Mouse (Mus musculus) frontal cortex, postnatal 10 days (tissue): ENCODE results near the gene Top3a.
A peak's percentile ranks its signal among the peaks of the same experiment; 100 is the strongest.

Experiments used
- DNase-seq, 2 experiments: peaks; one replicate each; pipeline ENCODE4 v3.0.0; 2022; ENCODE audit warnings: low spot score in 2 of 2, mixed read lengths in 1 of 2

Gene Top3a

GRCm38 (mm10) chr11:60775578-60775977, 1.6 kb downstream of the Top3a start:
- DNase-seq, result no peak

DNA sequence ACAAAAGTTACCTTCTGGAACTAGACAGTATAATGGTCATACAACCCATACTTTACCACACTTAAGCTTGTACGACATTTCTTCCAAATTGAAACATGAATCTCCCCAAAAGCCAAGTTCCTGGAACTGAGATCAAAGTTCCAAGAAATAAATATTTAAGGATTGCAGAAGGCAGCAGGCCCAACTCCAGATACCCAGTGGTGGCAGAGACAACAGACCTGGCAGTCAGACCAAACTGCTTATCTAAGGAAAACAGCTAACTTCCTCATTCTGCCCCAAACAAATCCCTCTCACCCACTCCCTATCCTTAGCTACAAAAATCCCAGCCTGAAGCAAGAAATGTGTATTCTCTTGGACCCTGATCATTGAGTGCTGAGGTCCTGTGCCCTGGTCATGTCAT, 2.3 kb downstream of the Top3a start:
- DNase-seq, result no peak

DNA sequence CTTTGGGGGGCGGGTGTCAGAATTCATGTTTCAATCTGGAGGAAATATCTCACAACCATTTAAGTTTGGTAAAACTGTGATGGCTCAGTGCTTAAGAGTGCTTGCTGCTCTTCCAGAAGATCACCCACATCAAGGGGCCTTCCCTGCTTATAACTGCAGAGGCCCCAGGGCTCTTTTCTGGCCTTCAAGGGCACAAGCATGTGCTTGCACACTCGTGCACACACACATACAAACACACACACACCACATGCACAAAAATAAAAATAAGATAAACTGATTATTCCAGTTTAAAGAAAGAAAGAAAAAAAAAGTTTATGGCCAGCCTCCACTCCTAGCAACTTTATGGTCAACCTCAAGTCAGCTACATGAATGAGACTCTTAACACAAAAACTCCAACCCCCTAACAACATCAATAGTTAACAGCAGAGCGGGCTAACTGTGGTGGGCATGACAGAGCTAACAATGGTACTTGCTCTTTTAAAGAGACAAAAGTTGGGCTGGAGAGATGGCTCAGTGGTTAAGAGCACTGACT, 2.9 kb downstream of the Top3a start:
- no peak for DNase-seq

- DNase-seq, result no peak
Measured at GRCm38 (mm10) chr11:60772161-60772560, 5.0 kb downstream of the Top3a start.

DNA sequence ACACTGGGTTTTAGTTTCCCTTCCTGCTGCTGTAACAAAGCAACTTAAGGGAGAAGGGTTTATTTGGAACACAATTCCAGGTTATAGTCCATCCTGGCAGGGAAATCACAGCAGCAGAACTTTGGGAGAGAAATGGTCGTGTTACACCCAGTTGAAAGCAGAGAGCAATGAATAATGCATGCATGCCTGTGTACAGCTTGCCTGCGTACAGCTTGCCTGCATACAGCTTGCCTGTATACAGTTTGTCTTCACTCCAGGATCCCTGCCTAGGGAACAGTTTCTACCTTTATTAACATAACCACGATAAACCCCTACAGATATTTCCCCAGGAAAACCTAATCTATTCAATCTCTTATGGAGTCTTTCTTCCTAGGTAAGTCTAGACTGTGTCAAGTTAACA, 6.4 kb downstream of the Top3a start:
- no peak for DNase-seq

DNA sequence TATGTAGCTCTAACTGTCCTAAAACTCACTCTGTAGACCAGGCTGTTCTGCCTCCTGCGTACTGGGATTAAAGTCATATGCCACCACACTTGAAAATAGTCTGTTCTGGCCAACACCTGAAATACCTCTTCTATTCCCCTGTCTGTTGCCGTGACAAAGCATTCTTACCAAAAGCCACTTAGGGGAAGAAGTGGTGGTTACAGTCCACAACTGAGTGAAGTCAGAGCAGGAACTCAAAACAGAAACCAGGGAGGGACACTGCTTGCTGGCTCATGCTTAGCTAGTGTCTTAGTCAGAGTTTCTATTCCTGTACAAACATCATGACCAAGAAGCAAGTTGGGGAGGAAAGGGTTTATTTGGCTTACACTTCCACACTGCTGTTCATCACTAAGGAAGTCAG, 7.8 kb downstream of the Top3a start:
- no peak for DNase-seq

DNA sequence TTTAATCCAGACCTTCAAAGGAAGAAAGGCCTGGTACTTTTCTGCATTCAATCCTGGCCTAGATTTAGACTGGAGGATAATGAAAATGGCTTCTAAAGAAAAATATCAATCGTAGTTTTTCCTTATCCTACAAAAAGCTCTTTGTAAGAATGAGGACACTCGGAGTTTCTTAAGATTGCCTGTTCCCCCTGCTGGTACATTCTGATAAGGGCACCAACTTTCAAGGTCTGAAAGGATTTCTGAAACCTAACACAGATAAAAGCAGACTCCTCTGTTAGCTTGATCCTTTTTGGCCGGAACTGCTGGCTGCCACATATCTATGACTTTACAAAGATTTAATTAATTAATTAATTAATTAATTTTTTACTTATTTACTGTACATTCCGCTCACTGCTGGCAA, 10.2 kb downstream of the Top3a start:
- DNase-seq, result no peak

- no peak for DNase-seq
Measured at GRCm38 (mm10) chr11:60761681-60762080, 15.5 kb downstream of the Top3a start.

GRCm38 (mm10) chr11:60755570-60755969, 21.6 kb downstream of the Top3a start:
- DNase-seq, result no peak

GRCm38 (mm10) chr11:60740321-60740720, 36.8 kb downstream of the Top3a start:
- no peak for DNase-seq

- DNase-seq, result no peak
Measured at GRCm38 (mm10) chr11:60737450-60737849, 39.7 kb downstream of the Top3a start.

- no peak for DNase-seq
Measured at GRCm38 (mm10) chr11:60736491-60736890, 40.7 kb downstream of the Top3a start.

DNA sequence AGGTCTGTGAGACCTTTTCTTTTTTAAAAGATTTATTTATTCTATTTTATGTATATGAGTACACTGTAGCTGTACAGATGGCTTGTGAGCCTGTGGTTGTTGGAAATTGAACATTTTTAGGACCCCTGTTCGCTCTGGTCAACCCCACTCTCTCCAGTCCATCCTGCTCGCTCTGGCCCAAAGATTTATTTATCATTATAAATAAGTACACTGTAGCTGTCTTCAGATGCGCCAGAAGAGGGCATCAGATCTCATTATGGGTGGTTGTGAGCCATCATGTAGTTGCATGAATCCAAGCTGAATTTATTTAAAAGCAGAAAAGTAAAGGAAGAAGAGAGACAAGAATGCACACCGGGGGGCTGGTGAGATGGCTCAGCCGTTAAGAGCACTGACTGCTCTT, 42.0 kb downstream of the Top3a start:
- DNase-seq, result no peak

DNA sequence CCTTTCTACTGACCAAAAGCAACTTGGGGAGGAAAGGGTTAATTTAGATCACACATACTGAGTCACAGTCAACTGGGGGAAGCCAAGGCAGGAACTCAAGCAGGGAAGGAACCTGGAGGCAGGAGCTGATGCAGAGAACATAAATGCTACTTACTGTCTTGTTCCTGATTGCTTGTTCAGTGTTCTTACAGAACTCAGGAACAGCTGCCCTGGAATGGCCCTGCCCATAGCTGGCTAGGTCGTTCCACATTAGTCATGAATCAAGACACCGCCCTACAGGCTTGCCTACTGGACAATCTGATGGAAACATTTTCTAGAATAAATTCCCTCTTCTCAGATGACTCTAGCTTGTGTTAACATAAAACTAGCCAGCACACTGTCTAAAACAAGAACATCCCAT, 43.0 kb downstream of the Top3a start:
- DNase-seq, result no peak

- no peak for DNase-seq
Measured at GRCm38 (mm10) chr11:60731251-60731650, 45.9 kb downstream of the Top3a start.

DNA sequence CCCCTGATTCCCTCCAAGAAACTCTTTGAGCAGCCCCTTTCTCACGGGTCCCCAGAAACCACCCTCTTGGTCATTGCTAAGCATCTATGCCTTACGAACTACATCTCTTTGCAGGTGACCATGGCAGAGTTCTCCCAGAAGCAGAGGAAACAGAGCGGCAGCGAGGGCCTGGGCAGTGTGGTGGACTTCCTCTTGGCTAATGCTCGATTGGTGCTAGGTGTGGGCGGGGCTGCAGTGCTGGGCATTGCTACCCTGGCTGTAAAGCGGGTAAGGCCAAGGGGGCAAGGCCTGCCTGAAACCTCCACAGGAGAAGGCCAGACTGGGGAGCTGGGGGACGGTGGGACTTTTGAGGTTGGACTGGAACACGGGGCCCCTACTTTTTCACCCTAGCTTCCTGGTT, 47.0 kb downstream of the Top3a start:
- DNase-seq, result no peak

- no peak for DNase-seq
Measured at GRCm38 (mm10) chr11:60729217-60729641, 47.9 kb downstream of the Top3a start.

DNA sequence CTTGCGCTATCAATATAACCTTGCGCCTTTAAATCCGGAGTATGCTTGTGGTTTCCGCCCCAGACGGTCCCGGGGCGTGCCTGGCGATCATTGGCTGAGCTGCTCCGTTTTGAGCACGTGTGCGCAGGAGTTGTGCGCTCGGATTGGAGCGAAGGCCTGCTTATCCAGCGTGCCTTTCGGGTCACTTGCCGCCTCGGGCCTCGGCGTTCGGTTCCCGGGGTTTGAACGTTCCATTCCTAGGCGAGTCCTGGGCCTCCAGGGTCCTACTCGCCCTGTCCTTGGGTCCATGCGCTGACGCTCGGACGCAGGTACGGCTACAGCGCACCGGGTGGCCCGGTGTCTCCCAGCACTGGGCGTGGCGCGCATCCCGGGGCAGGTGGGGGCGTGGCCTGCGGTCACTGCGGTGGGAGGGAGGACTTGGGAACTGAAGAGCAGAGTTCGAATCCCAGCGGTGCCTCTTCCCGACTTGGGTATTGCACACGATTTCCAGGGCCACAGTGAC, 48.9 kb downstream of the Top3a start, which contains the start of gene Mief2:
Mief2 (plus strand) TSS at position 139 of the 502 bp plus-strand sequence.
- DNase-seq, result peak; percentile 93 to 94

DNA sequence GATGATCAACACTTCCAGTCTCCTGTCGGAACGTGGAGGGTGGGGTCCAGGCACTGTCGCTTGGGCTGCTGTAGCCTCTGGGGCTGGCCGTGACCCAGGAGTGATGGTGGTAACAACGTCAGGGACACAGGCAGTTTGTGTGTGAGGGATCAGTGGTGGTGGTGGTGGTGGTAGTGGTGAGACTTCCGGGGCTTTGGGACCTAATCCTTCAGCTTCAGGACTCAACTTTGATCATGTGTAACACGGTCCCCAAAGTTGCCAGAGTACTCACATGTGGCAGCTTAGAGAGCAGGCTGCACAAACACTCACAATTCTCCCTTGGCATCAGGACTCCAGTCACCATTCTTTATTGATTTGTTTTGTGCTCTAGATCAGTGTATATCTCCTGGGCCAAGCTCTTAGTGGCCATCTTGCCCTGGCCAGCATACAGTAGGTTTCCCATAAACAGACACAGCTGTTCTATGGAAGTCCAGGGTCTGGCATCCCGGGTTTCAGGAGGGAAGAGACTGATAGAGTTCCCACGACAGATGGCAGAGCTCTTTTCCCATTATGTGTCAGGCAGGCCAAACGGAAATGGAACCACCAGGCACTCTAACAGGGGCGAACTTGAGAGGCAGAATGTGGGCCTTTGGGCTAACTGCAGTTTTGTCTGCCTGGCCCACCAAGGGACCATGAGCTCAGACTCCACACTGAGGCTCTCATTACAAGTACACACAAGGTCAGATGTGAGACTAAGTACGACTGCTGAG, 49.6 kb downstream of the Top3a start:
- DNase-seq, result peak in 1 of 2 experiments; percentile 23

- peak; percentile 38 to 76 for DNase-seq
Measured at GRCm38 (mm10) chr11:60726601-60727391, 50.4 kb downstream of the Top3a start, which contains the start of gene Flii. Flii (minus strand) TSS chr11:60727263.

GRCm38 (mm10) chr11:60719263-60719662, 57.9 kb downstream of the Top3a start:
- DNase-seq, result no peak

DNA sequence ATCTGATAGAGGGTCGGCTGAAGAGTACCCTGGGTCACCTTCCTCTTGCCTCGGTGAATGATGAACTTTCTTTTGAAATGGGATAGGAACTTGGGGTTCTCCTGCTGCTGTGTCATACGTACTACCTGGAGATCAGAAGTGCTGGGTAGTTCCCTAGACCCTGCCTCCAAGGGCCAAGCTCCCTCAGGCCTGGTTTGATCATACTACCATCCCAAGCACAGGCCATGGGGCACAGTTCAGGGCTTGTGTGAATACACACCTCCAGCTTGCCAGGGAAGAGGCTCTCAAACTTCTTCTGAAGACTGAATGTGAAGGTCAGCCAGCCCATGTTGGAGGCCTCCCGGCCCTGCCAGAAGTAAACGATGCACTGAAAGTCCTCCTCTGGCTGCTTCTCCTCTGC, 61.3 kb downstream of the Top3a start:
- DNase-seq, result no peak
